Mouse (Mus musculus): ENCODE data around the gene Shank2. TPM values are rescaled to one million over a fixed set of nuclear protein-coding genes. Genes with fewer than 3 reads are reported as not detected.

Shank2 gene
- polyA plus RNA-seq, 1 experiment from 2014 or later = 0.92 TPM

- TF ChIP-seq EP300 (IDR thresholded peaks at IDR 0.05; ENCODE audit: low read depth) (no peak), CTCF (IDR thresholded peaks at IDR 0.05; ENCODE audit: low read depth) (no peak)
- H3K4me3 ChIP-seq (ENCODE audit: low read depth, low read length) = no peak overlapping the region
- DNase-seq = no peak
- H3K27me3 ChIP-seq (ENCODE audit: insufficient read depth, low read length) = no peaks in the 10 kb centered on the region
- H3K9me3 ChIP-seq (ENCODE audit: low read length) = no peaks in the 10 kb centered on the region
- H3K27ac ChIP-seq (ENCODE audit: low read depth) = no peak overlapping the region
- no peak for ATAC-seq
- H3K4me1 ChIP-seq (ENCODE audit: insufficient read depth) = no peaks in the 10 kb centered on the region
- H3K36me3 ChIP-seq (replicated peaks; ENCODE audit: insufficient read depth, low read length) = no peaks in the 10 kb centered on the region
- H3K4me2 ChIP-seq (ENCODE audit: low read depth, low read length) = no peak overlapping the region
- H3K9ac ChIP-seq (replicated peaks) = no peak overlapping the region
Measured at GRCm38 (mm10) chr7:144212694-144213093, 211.0 kb downstream of the Shank2 start.

GRCm38 (mm10) chr7:144217192-144217591 is 215.5 kb downstream of the Shank2 start:
- H3K4me1 ChIP-seq (ENCODE audit: insufficient read depth) = no peaks in the 10 kb centered on the region
- DNase-seq = peak; percentile 45
- no peak overlapping the region for H3K27ac ChIP-seq (ENCODE audit: low read depth)
- no peak for ATAC-seq
- no peak overlapping the region for H3K4me3 ChIP-seq (ENCODE audit: low read depth, low read length)
- no peak for TF ChIP-seq EP300 (IDR thresholded peaks at IDR 0.05; ENCODE audit: low read depth)
- peak; percentile 90 for TF ChIP-seq CTCF (IDR thresholded peaks at IDR 0.05; ENCODE audit: low read depth)
- no peaks in the 10 kb centered on the region for H3K27me3 ChIP-seq (ENCODE audit: insufficient read depth, low read length)
- H3K9me3 ChIP-seq (ENCODE audit: low read length) = no peaks in the 10 kb centered on the region
- WGBS (ENCODE audit: insufficient replicate concordance) = 4% methylated on average over 3 of the region's 3 CpGs
- no peaks in the 10 kb centered on the region for H3K36me3 ChIP-seq (replicated peaks; ENCODE audit: insufficient read depth, low read length)
- H3K4me2 ChIP-seq (ENCODE audit: low read depth, low read length) = no peak overlapping the region
- no peak overlapping the region for H3K9ac ChIP-seq (replicated peaks)

DNA sequence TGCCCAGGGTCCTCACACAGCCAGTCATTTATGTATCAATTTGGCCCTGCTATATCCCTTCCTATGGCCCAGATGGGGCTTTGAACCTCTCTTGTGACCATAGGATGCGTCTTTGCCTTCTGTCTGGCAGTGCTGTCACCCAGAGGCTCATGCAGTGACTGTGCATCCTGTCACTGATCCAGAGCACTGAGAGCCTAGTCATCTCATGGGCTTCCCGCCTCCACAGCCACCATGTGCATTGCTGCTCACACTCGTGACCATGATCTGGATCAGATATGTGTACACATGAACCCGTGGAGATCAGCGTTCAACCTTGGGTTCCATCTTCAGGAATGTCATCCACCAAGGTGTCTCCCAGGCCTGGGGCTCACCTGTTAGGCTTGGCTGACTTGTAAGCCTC is 227.0 kb downstream of the Shank2 start:
- H3K9ac ChIP-seq (replicated peaks) = no peak overlapping the region
- H3K27ac ChIP-seq (ENCODE audit: low read depth) = no peak overlapping the region
- H3K4me3 ChIP-seq (ENCODE audit: low read depth, low read length) = no peak overlapping the region
- TF ChIP-seq CTCF (IDR thresholded peaks at IDR 0.05; ENCODE audit: low read depth) = no peak
- TF ChIP-seq EP300 (IDR thresholded peaks at IDR 0.05; ENCODE audit: low read depth) = no peak
- H3K4me1 ChIP-seq (ENCODE audit: insufficient read depth) = no peaks in the 10 kb centered on the region
- H3K36me3 ChIP-seq (replicated peaks; ENCODE audit: insufficient read depth, low read length) = no peaks in the 10 kb centered on the region
- no peak overlapping the region for H3K4me2 ChIP-seq (ENCODE audit: low read depth, low read length)
- H3K27me3 ChIP-seq (ENCODE audit: insufficient read depth, low read length) = no peaks in the 10 kb centered on the region
- DNase-seq (no peak), ATAC-seq (no peak)
- WGBS (ENCODE audit: insufficient replicate concordance) = 77% methylated on average over 5 of the region's 5 CpGs
- H3K9me3 ChIP-seq (ENCODE audit: low read length) = no peaks in the 10 kb centered on the region

DNA sequence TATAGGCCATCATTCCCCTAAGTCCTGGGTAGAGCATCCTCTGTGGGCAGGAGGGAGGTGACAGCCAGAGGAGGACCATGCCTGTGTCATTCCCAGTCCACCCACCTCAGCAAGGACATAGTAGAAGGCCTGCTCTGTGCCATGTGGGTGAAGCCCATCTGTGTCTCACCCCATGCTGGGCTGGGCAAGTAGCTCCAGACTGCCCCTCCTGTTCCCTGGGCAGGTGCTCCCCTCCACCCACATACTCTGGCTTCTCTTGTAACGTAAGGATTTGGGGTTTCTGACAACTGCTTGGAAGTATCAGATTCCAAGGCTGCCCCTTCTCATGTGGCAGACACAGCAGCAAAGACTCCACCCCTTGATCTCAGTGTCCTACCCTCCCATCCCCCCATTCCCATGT is 227.7 kb downstream of the Shank2 start:
- Histone ChIP-seq H3K36me3 (replicated peaks; ENCODE audit: insufficient read depth, low read length) (no peaks in the 10 kb centered on the region), H3K4me2 (ENCODE audit: low read depth, low read length) (no peak overlapping the region), H3K4me3 (ENCODE audit: low read depth, low read length) (no peak overlapping the region), H3K4me1 (ENCODE audit: insufficient read depth) (no peaks in the 10 kb centered on the region), H3K9ac (replicated peaks) (no peak overlapping the region), H3K9me3 (ENCODE audit: low read length) (no peaks in the 10 kb centered on the region), H3K27me3 (ENCODE audit: insufficient read depth, low read length) (no peaks in the 10 kb centered on the region), H3K27ac (ENCODE audit: low read depth) (no peak overlapping the region)
- WGBS (ENCODE audit: insufficient replicate concordance) = 55% methylated on average over 1 of the region's 1 CpGs
- TF ChIP-seq CTCF (IDR thresholded peaks at IDR 0.05; ENCODE audit: low read depth) (no peak), EP300 (IDR thresholded peaks at IDR 0.05; ENCODE audit: low read depth) (no peak)
- ATAC-seq (no peak), DNase-seq (no peak)

- Histone ChIP-seq H3K4me2 (ENCODE audit: low read depth, low read length) (no peak overlapping the region), H3K27me3 (ENCODE audit: insufficient read depth, low read length) (no peaks in the 10 kb centered on the region), H3K9ac (replicated peaks) (no peak overlapping the region), H3K9me3 (ENCODE audit: low read length) (no peaks in the 10 kb centered on the region), H3K4me3 (ENCODE audit: low read depth, low read length) (no peak overlapping the region), H3K27ac (ENCODE audit: low read depth) (no peak overlapping the region), H3K4me1 (ENCODE audit: insufficient read depth) (no peaks in the 10 kb centered on the region), H3K36me3 (replicated peaks; ENCODE audit: insufficient read depth, low read length) (no peaks in the 10 kb centered on the region)
- TF ChIP-seq EP300 (IDR thresholded peaks at IDR 0.05; ENCODE audit: low read depth) (no peak), CTCF (IDR thresholded peaks at IDR 0.05; ENCODE audit: low read depth) (no peak)
- DNase-seq (no peak), ATAC-seq (no peak)
- 53% methylated on average over 5 of the region's 5 CpGs for WGBS (ENCODE audit: insufficient replicate concordance)
Measured at GRCm38 (mm10) chr7:144232132-144232706, 230.5 kb downstream of the Shank2 start.

DNA sequence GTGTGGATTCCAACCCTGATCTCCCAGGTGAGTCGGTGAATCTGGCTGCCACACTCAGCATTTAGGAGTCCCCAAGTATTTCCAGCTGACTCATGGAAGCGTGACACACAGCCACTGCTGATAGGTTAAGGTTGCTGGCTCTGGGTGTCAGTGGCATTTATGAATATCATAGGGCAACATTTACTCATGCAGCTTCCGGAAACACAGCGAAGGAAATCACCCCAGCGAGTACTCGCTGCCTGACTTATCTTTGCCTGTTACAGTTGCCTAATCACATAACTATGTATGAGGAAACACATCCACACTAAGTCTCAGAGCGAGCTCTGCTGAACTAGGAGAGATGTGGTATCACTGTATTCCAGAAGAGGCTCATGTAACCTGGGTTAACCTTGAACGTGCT is 231.8 kb downstream of the Shank2 start:
- no peak for DNase-seq
- no peak for ATAC-seq

DNA sequence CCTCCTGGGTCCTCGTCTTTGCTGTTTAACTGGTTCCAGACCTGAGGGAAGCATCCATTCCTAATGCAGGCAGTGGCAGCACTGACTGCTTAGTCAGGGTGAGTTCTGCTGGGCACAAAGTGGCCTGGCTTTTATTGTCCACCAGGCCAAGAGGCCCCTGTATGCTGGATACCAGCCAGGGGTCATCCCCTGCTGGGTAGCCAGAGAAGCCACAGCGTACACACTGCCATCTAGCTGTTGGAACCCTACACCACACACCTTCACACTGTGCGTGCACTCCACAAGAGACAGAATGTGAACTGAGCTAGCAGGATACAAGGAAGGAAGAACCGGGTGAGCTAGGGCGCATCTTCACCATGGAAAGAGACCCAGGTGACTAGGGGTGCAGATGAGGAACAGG is 233.1 kb downstream of the Shank2 start:
- Histone ChIP-seq H3K9ac (replicated peaks) (no peak overlapping the region), H3K27ac (ENCODE audit: low read depth) (no peak overlapping the region), H3K4me1 (ENCODE audit: insufficient read depth) (0 out of 2 replicates have a peak, but pooled peaks cover 4% of the 10 kb centered on the region), H3K4me3 (ENCODE audit: low read depth, low read length) (no peak overlapping the region), H3K4me2 (ENCODE audit: low read depth, low read length) (no peak overlapping the region), H3K27me3 (ENCODE audit: insufficient read depth, low read length) (no peaks in the 10 kb centered on the region), H3K36me3 (replicated peaks; ENCODE audit: insufficient read depth, low read length) (no peaks in the 10 kb centered on the region), H3K9me3 (ENCODE audit: low read length) (no peaks in the 10 kb centered on the region)
- no peak for ATAC-seq
- peak; percentile 42 for TF ChIP-seq CTCF (IDR thresholded peaks at IDR 0.05; ENCODE audit: low read depth)
- no peak for TF ChIP-seq EP300 (IDR thresholded peaks at IDR 0.05; ENCODE audit: low read depth)
- 60% methylated on average over 5 of the region's 5 CpGs for WGBS (ENCODE audit: insufficient replicate concordance)
- DNase-seq = no peak

More for the DNA sequence above, 231.8 kb downstream of the Shank2 start:
- H3K4me3 ChIP-seq (ENCODE audit: low read depth, low read length) = no peak overlapping the region
- H3K27ac ChIP-seq (ENCODE audit: low read depth) = no peak overlapping the region
- no peaks in the 10 kb centered on the region for H3K9me3 ChIP-seq (ENCODE audit: low read length)
- H3K27me3 ChIP-seq (ENCODE audit: insufficient read depth, low read length) = no peaks in the 10 kb centered on the region
- TF ChIP-seq CTCF (IDR thresholded peaks at IDR 0.05; ENCODE audit: low read depth) = no peak
- TF ChIP-seq EP300 (IDR thresholded peaks at IDR 0.05; ENCODE audit: low read depth) = no peak
- 0 out of 2 replicates have a peak, but pooled peaks cover 2% of the 10 kb centered on the region for H3K4me1 ChIP-seq (ENCODE audit: insufficient read depth)
- 55% methylated on average over 8 of the region's 8 CpGs for WGBS (ENCODE audit: insufficient replicate concordance)
- no peaks in the 10 kb centered on the region for H3K36me3 ChIP-seq (replicated peaks; ENCODE audit: insufficient read depth, low read length)
- H3K4me2 ChIP-seq (ENCODE audit: low read depth, low read length) = no peak overlapping the region
- H3K9ac ChIP-seq (replicated peaks) = no peak overlapping the region

Measured in liver, postnatal 0 days (tissue).